Mouse (Mus musculus) cortical plate, adult 2 months (tissue): Measurements from ENCODE around the gene Cd44.

ENCODE experiments used
- CTCF ChIP-seq: fragments of 200-500 bp; IDR thresholded peaks from 2 replicates; pipeline ENCODE4 v1.5.1; 2011; ENCODE audit warnings: mild to moderate bottlenecking, control low read depth, low read length; ENCODE audit not compliant: insufficient read depth; ENCODE audit errors: extremely low read depth
- POLR2A ChIP-seq: fragments of 200-500 bp; IDR thresholded peaks from 2 replicates; pipeline ENCODE4 v1.6.1; 2011; ENCODE audit warnings: mild to moderate bottlenecking, low read length, control low read depth; ENCODE audit not compliant: insufficient read depth; ENCODE audit errors: extremely low read depth

DNA sequence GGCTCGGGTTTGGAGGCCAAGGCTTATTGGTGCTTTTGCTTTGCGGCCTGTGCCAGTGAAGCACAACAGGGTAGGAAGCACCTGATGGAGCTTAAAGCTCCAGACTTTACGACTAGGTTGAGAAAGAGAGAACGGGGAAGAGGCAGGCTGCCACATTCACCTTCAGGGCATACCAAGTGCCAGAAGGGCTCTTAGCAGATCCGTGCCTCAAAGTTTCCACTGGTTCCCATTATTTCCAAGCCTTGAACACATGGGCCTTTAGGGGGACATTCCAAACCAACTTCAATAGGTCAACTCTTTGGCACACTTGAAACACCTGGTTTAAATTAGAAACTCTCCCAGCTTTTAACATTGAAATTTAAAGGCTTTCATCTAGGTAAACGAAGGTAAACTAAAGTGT, 108.7 kb downstream of the Cd44 start:
- TF ChIP-seq POLR2A: 0 out of 2 replicates have a peak, but pooled peaks have one; percentile 9
- TF ChIP-seq CTCF: no peak
